Mouse (Mus musculus) brain, adult 2 months (tissue): ENCODE results near the gene Slc1a3.
"Not testable (repeated sequence)": the region's sequence is repeated elsewhere in the genome, so short reads cannot be mapped to it uniquely, and the experiment has no call there.

Experiments
- DNase-seq: peaks from one replicate; pipeline ENCODE4 v3.0.0; 2011; ENCODE audit warnings: low read depth, low spot score

Gene Slc1a3

GRCm38 (mm10) chr15:8706613-8707012 lies 4.0 kb downstream of the Slc1a3 start:
- no peak for DNase-seq

GRCm38 (mm10) chr15:8706178-8706577 lies 4.4 kb downstream of the Slc1a3 start:
- DNase-seq: peak; percentile 70

- DNase-seq: not testable (repeated sequence)
Measured at GRCm38 (mm10) chr15:8705560-8705959, 5.0 kb downstream of the Slc1a3 start.

- DNase-seq: no peak
Measured at GRCm38 (mm10) chr15:8697976-8698375, 12.6 kb downstream of the Slc1a3 start.

- peak; percentile 72 for DNase-seq
Measured at GRCm38 (mm10) chr15:8697500-8697899, 13.1 kb downstream of the Slc1a3 start.

GRCm38 (mm10) chr15:8690141-8690540 lies 20.4 kb downstream of the Slc1a3 start:
- not testable (repeated sequence) for DNase-seq

- no peak for DNase-seq
Measured at GRCm38 (mm10) chr15:8686846-8687245, 23.7 kb downstream of the Slc1a3 start.

GRCm38 (mm10) chr15:8685506-8685905 lies 25.1 kb downstream of the Slc1a3 start:
- no peak for DNase-seq

- no peak for DNase-seq
Measured at GRCm38 (mm10) chr15:8684263-8684662, 26.3 kb downstream of the Slc1a3 start.

- DNase-seq: no peak
Measured at GRCm38 (mm10) chr15:8682871-8683270, 27.7 kb downstream of the Slc1a3 start.

GRCm38 (mm10) chr15:8682421-8682820 lies 28.1 kb downstream of the Slc1a3 start:
- no peak for DNase-seq

- DNase-seq: peak; percentile 30
Measured at GRCm38 (mm10) chr15:8681971-8682370, 28.6 kb downstream of the Slc1a3 start.

GRCm38 (mm10) chr15:8681009-8681408 lies 29.6 kb downstream of the Slc1a3 start:
- no peak for DNase-seq

GRCm38 (mm10) chr15:8676959-8677358 lies 33.6 kb downstream of the Slc1a3 start:
- no peak for DNase-seq

GRCm38 (mm10) chr15:8676211-8676691 lies 34.3 kb downstream of the Slc1a3 start:
- DNase-seq: no peak

- DNase-seq: no peak
Measured at GRCm38 (mm10) chr15:8675616-8676015, 34.9 kb downstream of the Slc1a3 start.

GRCm38 (mm10) chr15:8672532-8672931 lies 38.0 kb downstream of the Slc1a3 start:
- peak; percentile 36 for DNase-seq

GRCm38 (mm10) chr15:8667849-8668522 lies 42.6 kb downstream of the Slc1a3 start:
- peak; percentile 15 for DNase-seq

GRCm38 (mm10) chr15:8665675-8666350 lies 44.8 kb downstream of the Slc1a3 start:
- DNase-seq: no peak

- peak; percentile 83 for DNase-seq
Measured at GRCm38 (mm10) chr15:8663348-8664099, 47.0 kb downstream of the Slc1a3 start.

GRCm38 (mm10) chr15:8661856-8662255 lies 48.7 kb downstream of the Slc1a3 start:
- DNase-seq: no peak

- DNase-seq: no peak
Measured at GRCm38 (mm10) chr15:8659977-8660376, 50.6 kb downstream of the Slc1a3 start.
